Mouse (Mus musculus): ENCODE data around the gene Camk2g. TPM values are rescaled to one million over a fixed set of nuclear protein-coding genes. Genes with fewer than 3 reads are reported as not detected.

The Camk2g gene
- polyA plus RNA-seq, 1 experiment, result 12.0 TPM

- no peak overlapping the region for H3K4me3 ChIP-seq (ENCODE audit: low read depth, low read length)
- peaks cover 18% of the 10 kb centered on the region for H3K4me1 ChIP-seq (ENCODE audit: control insufficient read depth, insufficient read depth, insufficient read length, low read length)
- H3K27ac ChIP-seq (ENCODE audit: insufficient read depth, low read depth, low read length), result 0 out of 2 replicates have a peak overlapping the region, but pooled peaks have one; percentile 15
- H3K27me3 ChIP-seq (ENCODE audit: control insufficient read depth, insufficient read depth, low read length), result no peaks in the 10 kb centered on the region
- WGBS, result 88% methylated on average over 4 of the region's 4 CpGs
- TF ChIP-seq POLR2A (IDR thresholded peaks at IDR 0.05; ENCODE audit: low read depth, low read length) (no peak), CTCF (IDR thresholded peaks at IDR 0.05; ENCODE audit: extremely low read depth, insufficient read length, insufficient replicate concordance, low read depth, low read length) (no peak)
- H3K36me3 ChIP-seq (ENCODE audit: control insufficient read depth, insufficient read depth, low read length), result no peaks in the 10 kb centered on the region
Measured at GRCm38 (mm10) chr14:20809349-20809748, 15.5 kb upstream of the Camk2g start.

GRCm38 (mm10) chr14:20806116-20806840 lies 12.4 kb upstream of the Camk2g start:
- no peaks in the 10 kb centered on the region for H3K36me3 ChIP-seq (ENCODE audit: control insufficient read depth, insufficient read depth, low read length)
- TF ChIP-seq POLR2A (IDR thresholded peaks at IDR 0.05; ENCODE audit: low read depth, low read length) (no peak), CTCF (IDR thresholded peaks at IDR 0.05; ENCODE audit: extremely low read depth, insufficient read length, insufficient replicate concordance, low read depth, low read length) (no peak)
- H3K4me1 ChIP-seq (ENCODE audit: control insufficient read depth, insufficient read depth, insufficient read length, low read length), result peaks cover 23% of the 10 kb centered on the region
- H3K4me3 ChIP-seq (ENCODE audit: low read depth, low read length), result no peak overlapping the region
- no peak overlapping the region for H3K27ac ChIP-seq (ENCODE audit: insufficient read depth, low read depth, low read length)
- WGBS, result 62% methylated on average over 14 of the region's 14 CpGs
- H3K27me3 ChIP-seq (ENCODE audit: control insufficient read depth, insufficient read depth, low read length), result no peaks in the 10 kb centered on the region

- 24% methylated on average over 9 of the region's 9 CpGs for WGBS
- Histone ChIP-seq H3K4me3 (ENCODE audit: low read depth, low read length) (no peak overlapping the region), H3K27me3 (ENCODE audit: control insufficient read depth, insufficient read depth, low read length) (no peaks in the 10 kb centered on the region), H3K27ac (ENCODE audit: insufficient read depth, low read depth, low read length) (peak overlapping the region; percentile 77), H3K4me1 (ENCODE audit: control insufficient read depth, insufficient read depth, insufficient read length, low read length) (peaks cover 23% of the 10 kb centered on the region), H3K36me3 (ENCODE audit: control insufficient read depth, insufficient read depth, low read length) (no peaks in the 10 kb centered on the region)
- TF ChIP-seq POLR2A (IDR thresholded peaks at IDR 0.05; ENCODE audit: low read depth, low read length), result no peak
- no peak for TF ChIP-seq CTCF (IDR thresholded peaks at IDR 0.05; ENCODE audit: extremely low read depth, insufficient read length, insufficient replicate concordance, low read depth, low read length)
Measured at GRCm38 (mm10) chr14:20804964-20805672, 11.2 kb upstream of the Camk2g start.

GRCm38 (mm10) chr14:20804481-20804880 lies 10.6 kb upstream of the Camk2g start:
- WGBS, result 40% methylated on average over 5 of the region's 5 CpGs
- TF ChIP-seq CTCF (IDR thresholded peaks at IDR 0.05; ENCODE audit: extremely low read depth, insufficient read length, insufficient replicate concordance, low read depth, low read length) (no peak), POLR2A (IDR thresholded peaks at IDR 0.05; ENCODE audit: low read depth, low read length) (no peak)
- Histone ChIP-seq H3K27ac (ENCODE audit: insufficient read depth, low read depth, low read length) (no peak overlapping the region), H3K36me3 (ENCODE audit: control insufficient read depth, insufficient read depth, low read length) (no peaks in the 10 kb centered on the region), H3K4me1 (ENCODE audit: control insufficient read depth, insufficient read depth, insufficient read length, low read length) (peaks cover 23% of the 10 kb centered on the region), H3K4me3 (ENCODE audit: low read depth, low read length) (no peak overlapping the region), H3K27me3 (ENCODE audit: control insufficient read depth, insufficient read depth, low read length) (no peaks in the 10 kb centered on the region)

GRCm38 (mm10) chr14:20803606-20803938 lies 9.7 kb upstream of the Camk2g start:
- Histone ChIP-seq H3K27me3 (ENCODE audit: control insufficient read depth, insufficient read depth, low read length) (no peaks in the 10 kb centered on the region), H3K4me3 (ENCODE audit: low read depth, low read length) (no peak overlapping the region), H3K4me1 (ENCODE audit: control insufficient read depth, insufficient read depth, insufficient read length, low read length) (peaks cover 23% of the 10 kb centered on the region), H3K27ac (ENCODE audit: insufficient read depth, low read depth, low read length) (no peak overlapping the region), H3K36me3 (ENCODE audit: control insufficient read depth, insufficient read depth, low read length) (no peaks in the 10 kb centered on the region)
- WGBS, result 7% methylated on average over 7 of the region's 7 CpGs
- TF ChIP-seq POLR2A (IDR thresholded peaks at IDR 0.05; ENCODE audit: low read depth, low read length) (no peak), CTCF (IDR thresholded peaks at IDR 0.05; ENCODE audit: extremely low read depth, insufficient read length, insufficient replicate concordance, low read depth, low read length) (peak; percentile 96)

- peaks cover 23% of the 10 kb centered on the region for H3K4me1 ChIP-seq (ENCODE audit: control insufficient read depth, insufficient read depth, insufficient read length, low read length)
- TF ChIP-seq CTCF (IDR thresholded peaks at IDR 0.05; ENCODE audit: extremely low read depth, insufficient read length, insufficient replicate concordance, low read depth, low read length) (no peak), POLR2A (IDR thresholded peaks at IDR 0.05; ENCODE audit: low read depth, low read length) (no peak)
- H3K36me3 ChIP-seq (ENCODE audit: control insufficient read depth, insufficient read depth, low read length), result no peaks in the 10 kb centered on the region
- H3K27ac ChIP-seq (ENCODE audit: insufficient read depth, low read depth, low read length), result no peak overlapping the region
- H3K4me3 ChIP-seq (ENCODE audit: low read depth, low read length), result no peak overlapping the region
- WGBS, result 32% methylated on average over 2 of the region's 2 CpGs
- no peaks in the 10 kb centered on the region for H3K27me3 ChIP-seq (ENCODE audit: control insufficient read depth, insufficient read depth, low read length)
Measured at GRCm38 (mm10) chr14:20802926-20803605, 9.2 kb upstream of the Camk2g start.

- 6% methylated on average over 7 of the region's 7 CpGs for whole genome bisulfite sequencing
- no peak overlapping the region for H3K4me3 ChIP-seq (ENCODE audit: low read depth, low read length)
- TF ChIP-seq CTCF (IDR thresholded peaks at IDR 0.05; ENCODE audit: extremely low read depth, insufficient read length, insufficient replicate concordance, low read depth, low read length), result peak; percentile 92
- TF ChIP-seq POLR2A (IDR thresholded peaks at IDR 0.05; ENCODE audit: low read depth, low read length), result no peak
- peaks cover 7% of the 10 kb centered on the region; the same call in 1 of the 2 replicates for H3K4me1 ChIP-seq (ENCODE audit: control insufficient read depth, insufficient read depth, insufficient read length, low read length)
- no peaks in the 10 kb centered on the region for H3K27me3 ChIP-seq (ENCODE audit: control insufficient read depth, insufficient read depth, low read length)
- no peaks in the 10 kb centered on the region for H3K36me3 ChIP-seq (ENCODE audit: control insufficient read depth, insufficient read depth, low read length)
- no peak overlapping the region for H3K27ac ChIP-seq (ENCODE audit: insufficient read depth, low read depth, low read length)
Measured at GRCm38 (mm10) chr14:20798761-20799160, 4.9 kb upstream of the Camk2g start.
